Mouse (Mus musculus): ENCODE results near the gene Coq10a. TPM values are rescaled to one million over a fixed set of nuclear protein-coding genes. Genes with fewer than 3 reads are reported as not detected.

Gene Coq10a
- polyA plus RNA-seq (2012; rRNA removed; ENCODE audit: low replicate concordance), result 41.6 and 171 TPM in 2 replicates

GRCm38 (mm10) chr10:128368402-128369217 is at the start of gene Coq10a:
Gene Coq10a, minus strand, starts transcription at chr10:128368997.

GRCm38 (mm10) chr10:128411211-128412054 is 42.6 kb upstream of the Coq10a start, which contains the start of the genes Nabp2 and Rnf41:
Gene Nabp2, minus strand, starts transcription at chr10:128411492.
Gene Rnf41, plus strand, starts transcription at chr10:128411657.

GRCm38 (mm10) chr10:128401056-128401455 is 32.3 kb upstream of the Coq10a start, which contains the start of gene Slc39a5:
Gene Slc39a5, minus strand, starts transcription at chr10:128401229.

GRCm38 (mm10) chr10:128376455-128377211 is 7.8 kb upstream of the Coq10a start, which contains the start of gene Ankrd52:
Gene Ankrd52, plus strand, starts transcription at chr10:128377115.

GRCm38 (mm10) chr10:128337306-128338181 is 31.3 kb downstream of the Coq10a start, which contains the start of gene Cs:
Gene Cs, plus strand, starts transcription at chr10:128337734.

DNA sequence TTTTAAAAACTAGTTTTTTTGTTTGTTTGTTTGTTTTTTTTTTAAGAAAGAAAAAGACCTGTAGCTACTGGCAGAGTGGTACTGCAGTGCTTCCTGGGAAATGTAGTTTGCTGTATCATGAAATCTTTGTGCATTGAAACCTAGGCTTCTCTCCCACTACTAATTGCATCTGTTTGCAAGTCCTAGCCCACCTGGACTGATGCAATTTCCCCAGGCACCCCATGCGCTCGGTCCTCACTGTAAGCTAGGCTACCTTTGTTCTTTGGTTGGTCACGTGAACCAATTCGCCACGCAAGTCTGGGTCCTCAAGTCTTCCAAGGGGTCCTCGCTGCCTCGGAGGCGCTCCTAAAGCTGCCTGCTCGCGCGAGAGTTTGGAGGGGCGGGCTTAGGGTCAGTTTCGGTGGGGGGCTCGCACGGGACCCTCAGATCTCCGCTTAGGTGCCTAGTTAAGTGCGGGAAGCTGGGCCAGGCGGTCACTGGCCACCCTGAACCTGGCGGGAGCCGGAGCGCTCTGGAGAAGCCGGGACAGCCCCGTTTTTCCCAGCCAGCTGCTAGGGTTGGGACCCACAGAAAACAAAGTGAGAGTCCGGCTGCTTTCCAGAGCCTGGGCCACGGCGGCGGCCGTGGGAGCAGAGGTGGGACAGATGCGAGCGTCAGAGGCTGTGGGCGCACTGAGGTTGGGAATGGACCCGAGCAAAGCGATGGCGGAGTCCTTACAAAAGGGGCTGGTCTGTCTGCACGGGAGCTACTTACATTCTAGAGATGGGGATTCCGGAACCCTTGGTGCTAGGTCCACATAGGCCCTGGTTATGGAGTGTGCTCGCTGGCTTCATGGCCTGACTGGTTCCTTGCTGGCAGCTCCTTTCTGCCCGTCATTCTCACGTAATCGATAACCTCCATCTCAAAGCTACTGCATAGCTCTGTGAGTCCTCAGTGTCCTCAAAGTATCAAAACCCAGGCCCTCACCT is 46.4 kb downstream of the Coq10a start, which contains the start of gene Cnpy2:
Gene Cnpy2 (plus strand): TSS at position 319 of the 968 bp plus-strand sequence.

Other genes with a start within 250 kb of the Coq10a start
- gene Rbms2, start 188.7 kb downstream of the Coq10a start, polyA plus RNA-seq (2012; rRNA removed; ENCODE audit: low replicate concordance), result 141 and 190 TPM in 2 replicates
- gene Gls2, start 174.5 kb downstream of the Coq10a start, polyA plus RNA-seq (2012; rRNA removed; ENCODE audit: low replicate concordance), result 1.6 and 19.0 TPM in 2 replicates
- gene Spryd4, start 157.2 kb downstream of the Coq10a start, polyA plus RNA-seq (2012; rRNA removed; ENCODE audit: low replicate concordance), result 7.7 and 23.0 TPM in 2 replicates
- gene Mip, start 143.2 kb downstream of the Coq10a start, polyA plus RNA-seq (2012; rRNA removed; ENCODE audit: low replicate concordance), result not detected in 2 replicates
- 3.5 and 4.7 TPM in 2 replicates for gene Timeless, start 136.9 kb downstream of the Coq10a start, polyA plus RNA-seq (2012; rRNA removed; ENCODE audit: low replicate concordance)
- 0.09 and 1.4 TPM in 2 replicates for gene Apon, start 114.9 kb downstream of the Coq10a start, polyA plus RNA-seq (2012; rRNA removed; ENCODE audit: low replicate concordance)
- 1.9 and 6.8 TPM in 2 replicates for gene Apof, start 100.3 kb downstream of the Coq10a start, polyA plus RNA-seq (2012; rRNA removed; ENCODE audit: low replicate concordance)
- gene Stat2, start 98.4 kb downstream of the Coq10a start, polyA plus RNA-seq (2012; rRNA removed; ENCODE audit: low replicate concordance), result 39.6 and 43.4 TPM in 2 replicates
- gene Il23a, start 70.2 kb downstream of the Coq10a start, polyA plus RNA-seq (2012; rRNA removed; ENCODE audit: low replicate concordance), result 0.07 and 0.09 TPM in 2 replicates
- 23.6 and 33.0 TPM in 2 replicates for gene Pan2, start 65.7 kb downstream of the Coq10a start, polyA plus RNA-seq (2012; rRNA removed; ENCODE audit: low replicate concordance)
- 32.3 and 61.4 TPM in 2 replicates for gene Cnpy2, start 46.5 kb downstream of the Coq10a start, polyA plus RNA-seq (2012; rRNA removed; ENCODE audit: low replicate concordance)
- gene Cs, start 31.3 kb downstream of the Coq10a start, polyA plus RNA-seq (2012; rRNA removed; ENCODE audit: low replicate concordance), result 312 and 728 TPM in 2 replicates
- gene Ankrd52, start 8.1 kb upstream of the Coq10a start, polyA plus RNA-seq (2012; rRNA removed; ENCODE audit: low replicate concordance), result 35.8 and 39.3 TPM in 2 replicates
- gene Slc39a5, start 32.2 kb upstream of the Coq10a start, polyA plus RNA-seq (2012; rRNA removed; ENCODE audit: low replicate concordance), result not detected in 2 replicates
- 27.6 and 30.5 TPM in 2 replicates for gene Nabp2, start 42.5 kb upstream of the Coq10a start, polyA plus RNA-seq (2012; rRNA removed; ENCODE audit: low replicate concordance)
- gene Rnf41, start 42.7 kb upstream of the Coq10a start, polyA plus RNA-seq (2012; rRNA removed; ENCODE audit: low replicate concordance), result 25.5 and 28.2 TPM in 2 replicates
- gene Smarcc2, start 90.3 kb upstream of the Coq10a start, polyA plus RNA-seq (2012; rRNA removed; ENCODE audit: low replicate concordance), result 114 and 152 TPM in 2 replicates
- gene Myl6, start 125.1 kb upstream of the Coq10a start, polyA plus RNA-seq (2012; rRNA removed; ENCODE audit: low replicate concordance), result 431 and 667 TPM in 2 replicates
- gene Myl6b, start 129.7 kb upstream of the Coq10a start, polyA plus RNA-seq (2012; rRNA removed; ENCODE audit: low replicate concordance), result 6.0 and 6.7 TPM in 2 replicates
- gene Esyt1, start 156.9 kb upstream of the Coq10a start, polyA plus RNA-seq (2012; rRNA removed; ENCODE audit: low replicate concordance), result 153 and 220 TPM in 2 replicates
- 11.5 and 20.7 TPM in 2 replicates for gene Zc3h10, start 178.8 kb upstream of the Coq10a start, polyA plus RNA-seq (2012; rRNA removed; ENCODE audit: low replicate concordance)
- gene Rpl41, start 180.3 kb upstream of the Coq10a start, polyA plus RNA-seq (2012; rRNA removed; ENCODE audit: low replicate concordance), result 1,017 and 1,401 TPM in 2 replicates
- gene Pa2g4, start 197.0 kb upstream of the Coq10a start, polyA plus RNA-seq (2012; rRNA removed; ENCODE audit: low replicate concordance), result 13.1 and 25.5 TPM in 2 replicates
- 18.4 and 23.2 TPM in 2 replicates for gene Erbb3, start 220.7 kb upstream of the Coq10a start, polyA plus RNA-seq (2012; rRNA removed; ENCODE audit: low replicate concordance)